Mouse (Mus musculus) olfactory bulb, adult 2 months (tissue): ENCODE data around the gene Lss. TPM values are rescaled to one million over a fixed set of nuclear protein-coding genes. Genes with fewer than 3 reads are reported as not detected.

ENCODE experiments used
- H3K27ac ChIP-seq: fragments of 200-500 bp; 2 replicates; pipeline ENCODE4 v1.5.1; 2012; ENCODE audit warnings: low read depth, low read length; ENCODE audit not compliant: insufficient read depth
- H3K4me1 ChIP-seq: fragments of 200-500 bp; 2 replicates; pipeline ENCODE4 v1.6.1; 2012; ENCODE audit warnings: low read length; ENCODE audit not compliant: control insufficient read depth, insufficient read depth
- H3K4me3 ChIP-seq: fragments of 200-500 bp; 2 replicates; pipeline ENCODE4 v1.5.1; 2012; ENCODE audit warnings: mild to moderate bottlenecking, low read depth, low read length, moderate library complexity; ENCODE audit not compliant: insufficient read depth
- CTCF ChIP-seq: fragments of 200-500 bp; IDR thresholded peaks from 2 replicates; pipeline ENCODE4 v1.5.1; 2012; ENCODE audit warnings: low read depth, mild to moderate bottlenecking, low read length, moderate library complexity; ENCODE audit not compliant: insufficient read depth
- POLR2A ChIP-seq: fragments of 200-500 bp; IDR thresholded peaks from 2 replicates; pipeline ENCODE4 v1.6.1; 2012; ENCODE audit warnings: mild to moderate bottlenecking, low read depth, low read length, moderate library complexity; ENCODE audit not compliant: insufficient read depth
- WGBS: fragments of 180-500 bp; shearing (Covaris S2); methylation state at CpG from one replicate; pipeline ENCODE4 v1.1.7; 2018; 5-methylcytosine and 5-hydroxymethylcytosine counted together
- polyA plus RNA-seq: library from polyadenylated mRNA; stranded (reverse); fragments of >200 nt; gene quantifications from 2 replicates; pipeline ENCODE4 v1.2.4, GENCODE M21; 2012; ENCODE audit warnings: low replicate concordance; ENCODE audit not compliant: missing spikeins, insufficient read depth, insufficient read length

Lss gene
- polyA plus RNA-seq: not detected in 2 replicates

DNA sequence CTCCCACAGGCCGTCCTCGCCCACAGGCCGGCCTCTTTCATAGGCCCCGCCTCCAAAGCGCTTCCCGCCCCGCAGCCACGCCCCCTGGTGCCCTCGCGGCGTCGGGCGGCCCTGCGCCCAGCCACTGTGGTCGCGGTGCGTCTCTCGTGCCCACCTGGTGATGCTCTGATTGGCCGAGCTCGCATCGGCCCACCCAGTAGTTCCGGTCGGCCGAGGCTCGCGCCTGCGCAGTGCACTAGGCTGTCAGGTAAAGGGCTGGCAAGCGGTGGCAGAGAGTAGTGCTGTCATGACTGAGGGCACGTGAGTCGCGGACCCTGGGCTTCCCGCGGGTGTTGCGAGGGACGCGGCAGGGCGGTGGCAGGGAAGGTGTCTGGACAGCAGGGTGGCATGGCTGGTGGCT lies at the start of gene Lss:
Lss (plus strand) TSS at position 214 of the 400 bp plus-strand sequence.
- no peak for TF ChIP-seq CTCF
- TF ChIP-seq POLR2A: 0 out of 2 replicates have a peak, but pooled peaks have one; percentile 36
- peak within 1 kb of the TSS; percentile 58 for H3K4me3 ChIP-seq
- 0 out of 2 replicates have a peak within 1 kb of the TSS, but pooled peaks have one; percentile 2 for H3K27ac ChIP-seq
- under 1% methylated on average over 37 of the region's 37 CpGs for WGBS
- H3K4me1 ChIP-seq: peaks cover 3% of the 10 kb centered on the region

DNA sequence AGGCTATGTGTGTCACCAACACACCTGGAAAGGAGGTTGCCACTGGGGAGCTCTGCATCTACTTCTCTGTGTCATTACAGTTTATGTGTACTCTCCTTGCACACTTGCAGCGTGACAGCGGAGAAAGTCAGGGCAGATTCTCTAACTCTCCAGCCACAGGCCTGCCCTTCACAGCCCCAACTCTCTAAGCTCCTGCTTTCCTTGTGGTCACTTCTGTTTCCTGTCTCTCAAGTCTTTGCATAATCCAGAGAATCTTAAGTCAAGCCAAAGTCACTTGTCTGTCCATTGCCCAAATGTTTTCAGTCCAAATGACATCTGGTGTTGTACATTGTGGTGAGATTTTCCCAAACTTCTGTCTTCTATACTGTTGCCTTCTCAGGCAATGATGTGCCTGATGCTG lies 45.1 kb upstream of the Lss start:
- H3K27ac ChIP-seq: no peak overlapping the region

DNA sequence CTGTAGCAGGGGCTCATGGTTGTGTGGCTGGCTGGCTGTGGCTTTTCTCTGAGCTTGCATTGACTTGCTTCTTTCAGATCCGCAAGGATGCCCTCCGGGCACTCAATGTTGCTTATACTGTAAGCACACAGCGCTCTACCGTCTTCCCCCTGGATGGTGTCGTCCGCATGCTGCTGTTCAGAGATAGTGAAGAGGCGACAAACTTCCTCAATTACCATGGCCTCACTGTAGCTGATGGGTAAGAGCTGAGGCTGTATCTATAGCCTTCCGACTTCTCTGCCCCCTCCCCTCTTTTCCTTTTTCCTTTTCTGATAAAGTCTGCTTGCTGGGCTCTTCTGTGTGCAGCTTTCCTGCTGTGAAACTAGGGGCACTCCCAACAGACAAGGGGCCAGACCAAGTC lies 43.1 kb upstream of the Lss start:
- TF ChIP-seq POLR2A: no peak
- TF ChIP-seq CTCF: no peak
- H3K4me3 ChIP-seq: no peak overlapping the region
- no peak overlapping the region for H3K27ac ChIP-seq
- no peaks in the 10 kb centered on the region for H3K4me1 ChIP-seq
- WGBS: 96% methylated on average over 8 of the region's 8 CpGs

More for the DNA sequence above, 45.1 kb upstream of the Lss start:
- no peak overlapping the region for H3K4me3 ChIP-seq
- no peak for TF ChIP-seq POLR2A
- H3K4me1 ChIP-seq: no peaks in the 10 kb centered on the region
- WGBS: 97% methylated on average over 2 of the region's 2 CpGs

DNA sequence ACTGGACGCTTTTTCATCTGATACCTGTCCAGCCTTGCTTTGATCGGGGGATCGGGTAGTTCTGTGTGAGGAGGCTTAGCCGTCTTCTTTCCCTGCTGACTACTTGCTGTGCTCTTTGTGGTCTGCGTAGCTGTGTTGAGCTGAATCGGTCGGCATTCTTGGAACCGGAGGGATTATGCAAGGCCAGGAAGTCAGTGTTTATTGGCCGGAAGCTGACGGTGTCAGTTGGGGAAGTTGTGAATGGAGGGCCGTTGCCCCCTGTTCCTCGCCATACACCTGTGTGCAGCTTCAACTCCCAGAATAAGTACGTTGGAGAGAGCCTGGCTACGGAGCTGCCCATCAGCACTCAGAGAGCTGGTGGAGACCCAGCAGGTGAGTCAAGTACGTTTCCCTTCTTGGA lies 42.2 kb upstream of the Lss start:
- TF ChIP-seq CTCF (no peak), POLR2A (no peak)
- no peak overlapping the region for H3K4me3 ChIP-seq
- no peaks in the 10 kb centered on the region for H3K4me1 ChIP-seq
- WGBS: 92% methylated on average over 15 of the region's 15 CpGs
- no peak overlapping the region for H3K27ac ChIP-seq

DNA sequence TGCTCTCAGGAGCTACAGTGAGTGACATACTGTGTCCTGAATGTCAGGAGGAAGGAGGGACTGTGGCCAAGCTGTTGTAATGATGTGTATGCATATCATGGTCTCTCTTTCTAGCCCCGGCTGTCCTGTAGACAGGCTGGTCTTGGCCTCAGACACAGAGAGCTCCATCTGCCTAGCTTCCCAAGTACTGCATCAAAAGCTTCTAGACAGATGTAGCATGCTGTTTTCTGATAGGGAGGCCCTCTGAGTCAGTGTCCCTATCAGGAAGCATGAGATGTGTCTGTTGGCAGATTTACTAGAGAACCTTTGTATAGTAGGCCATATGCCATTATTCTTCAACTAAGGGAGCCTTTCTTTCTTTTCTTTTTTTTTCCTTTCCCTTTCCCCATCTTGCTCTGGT lies 37.9 kb upstream of the Lss start:
- Histone ChIP-seq H3K27ac (no peak overlapping the region), H3K4me1 (no peaks in the 10 kb centered on the region), H3K4me3 (no peak overlapping the region)
- TF ChIP-seq POLR2A (no peak), CTCF (no peak)
- WGBS: 75% methylated on average over 1 of the region's 1 CpGs

DNA sequence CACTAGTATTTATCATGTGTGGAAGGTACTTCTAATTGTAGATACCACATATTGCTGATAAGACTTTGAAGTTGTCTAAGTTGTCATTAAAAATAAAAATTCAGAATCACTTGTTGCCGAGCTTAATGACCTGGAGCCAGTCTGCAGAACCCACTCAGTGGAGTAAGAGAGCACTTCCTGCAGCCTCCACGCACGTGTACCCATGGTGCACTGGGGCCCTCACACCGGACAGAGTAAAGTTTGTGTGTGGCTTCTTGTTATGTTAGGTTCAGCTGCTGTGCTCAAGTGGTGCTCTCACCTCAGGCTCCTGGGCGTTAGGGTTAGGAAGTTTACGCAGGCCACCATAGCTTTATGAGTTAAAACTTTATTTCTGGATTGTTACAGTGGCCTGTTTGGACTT lies 35.9 kb upstream of the Lss start:
- Histone ChIP-seq H3K4me1 (no peaks in the 10 kb centered on the region), H3K27ac (no peak overlapping the region), H3K4me3 (no peak overlapping the region)
- TF ChIP-seq POLR2A (no peak), CTCF (no peak)
- 94% methylated on average over 6 of the region's 6 CpGs for WGBS

DNA sequence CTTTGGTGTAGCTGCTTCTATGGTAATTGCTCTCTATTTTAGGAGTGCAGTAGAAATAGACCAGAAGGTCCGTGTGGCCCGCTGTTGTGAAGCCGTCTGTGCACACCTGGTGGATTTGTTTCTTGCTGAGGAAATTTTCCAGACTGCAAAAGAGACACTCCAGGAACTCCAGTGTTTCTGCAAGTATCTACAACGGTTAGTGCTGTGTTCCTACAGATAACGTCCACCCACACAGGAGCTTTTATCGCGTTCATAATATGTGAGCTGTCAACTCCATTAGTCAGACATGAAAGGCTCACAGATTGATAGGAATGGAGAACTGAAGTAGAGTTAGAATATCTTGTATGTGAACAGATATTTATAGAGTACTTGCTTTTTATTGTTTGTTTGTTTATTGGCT lies 35.0 kb upstream of the Lss start:
- no peak overlapping the region for H3K4me3 ChIP-seq
- TF ChIP-seq POLR2A (no peak), CTCF (no peak)
- no peak overlapping the region for H3K27ac ChIP-seq
- H3K4me1 ChIP-seq: no peaks in the 10 kb centered on the region
- WGBS: 82% methylated on average over 7 of the region's 7 CpGs

DNA sequence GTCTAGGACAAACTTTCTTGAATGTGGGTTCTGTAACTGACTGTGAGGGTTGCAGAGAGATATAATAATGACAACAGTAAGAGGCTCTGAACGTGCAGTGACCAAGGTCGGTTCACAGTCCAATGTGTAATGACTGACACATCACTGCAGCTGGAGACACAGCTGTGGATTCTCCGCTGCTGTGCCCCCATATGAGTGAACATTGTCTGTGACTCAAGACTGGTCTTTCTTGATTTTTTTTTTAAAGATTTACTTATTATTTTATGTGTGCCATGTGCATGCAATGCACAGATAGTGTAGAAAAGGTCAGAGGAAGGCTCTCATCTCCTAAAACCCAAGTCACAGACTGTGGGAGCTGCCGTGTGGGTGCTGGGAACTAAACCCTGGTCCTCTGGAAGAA lies 33.9 kb upstream of the Lss start:
- TF ChIP-seq CTCF: no peak
- no peak for TF ChIP-seq POLR2A
- WGBS: 94% methylated on average over 4 of the region's 4 CpGs
- H3K4me3 ChIP-seq: no peak overlapping the region
- no peaks in the 10 kb centered on the region for H3K4me1 ChIP-seq
- no peak overlapping the region for H3K27ac ChIP-seq

DNA sequence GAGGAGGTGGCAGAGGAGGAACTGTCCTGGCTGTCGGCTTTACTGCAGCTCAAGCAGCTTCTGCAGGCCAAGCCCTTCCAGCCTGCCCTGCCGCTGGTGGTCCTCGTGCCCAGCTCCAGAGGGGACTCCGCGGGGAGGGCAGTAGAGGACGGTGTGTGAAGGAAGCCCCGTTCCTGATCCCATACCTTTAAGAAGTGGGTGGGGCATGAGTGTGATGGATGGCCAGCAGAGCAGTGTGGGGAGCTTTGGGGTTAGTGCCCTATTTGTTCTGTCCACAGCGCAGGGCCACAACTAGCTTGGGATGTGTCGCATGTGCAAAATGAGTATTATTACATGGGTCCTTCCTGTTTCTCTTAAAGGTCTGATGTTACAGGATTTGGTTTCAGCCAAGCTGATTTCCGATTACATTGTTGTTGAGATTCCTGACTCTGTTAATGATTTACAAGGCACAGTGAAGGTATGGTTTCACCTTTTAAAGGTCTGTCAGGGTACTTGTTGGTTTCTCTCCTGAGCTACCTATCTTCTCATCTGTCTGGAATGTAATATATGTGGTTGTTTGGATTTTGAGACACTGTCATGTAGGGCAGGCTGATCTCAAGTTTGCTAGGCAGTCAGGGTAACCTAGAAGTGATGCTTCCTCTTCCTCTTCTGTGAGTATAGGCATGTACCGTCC lies 27.0 kb upstream of the Lss start:
- 93% methylated on average over 11 of the region's 11 CpGs for WGBS
- no peak overlapping the region for H3K4me3 ChIP-seq
- H3K4me1 ChIP-seq: no peaks in the 10 kb centered on the region
- TF ChIP-seq CTCF: no peak
- no peak for TF ChIP-seq POLR2A
- no peak overlapping the region for H3K27ac ChIP-seq
